Mouse (Mus musculus): ENCODE data around the gene Tnfaip8l1.

Gene Tnfaip8l1

GRCm38 (mm10) chr17:56218377-56219191, 56.3 kb downstream of the Tnfaip8l1 start, which contains the start of gene Dpp9:
Gene Dpp9, minus strand, starts transcription at chr17:56218905.
- DNase-seq (ENCODE audit: inconsistent ontology term) = peak; percentile 92

GRCm38 (mm10) chr17:56219251-56219650, 57.0 kb downstream of the Tnfaip8l1 start:
- no peak for DNase-seq (ENCODE audit: inconsistent ontology term)

DNA sequence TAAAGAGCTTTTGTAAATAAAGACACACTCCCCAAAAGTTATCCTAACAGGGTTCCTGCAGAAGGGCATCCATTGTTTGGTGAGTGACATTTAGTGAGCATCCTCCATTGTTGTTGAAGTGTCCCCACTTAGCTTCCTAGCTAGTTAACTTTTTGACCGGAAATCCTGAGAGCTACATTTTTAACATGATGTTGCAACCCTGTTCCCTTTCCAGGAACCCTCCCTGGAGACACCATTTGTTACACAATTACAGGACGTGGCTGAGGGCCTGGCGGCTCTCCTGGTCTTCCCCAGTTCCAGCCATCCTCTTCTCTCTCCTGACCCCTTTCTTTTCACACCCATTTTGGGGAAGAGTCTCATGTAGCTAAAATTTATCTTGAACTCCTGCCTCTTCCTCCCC, 57.5 kb downstream of the Tnfaip8l1 start:
- DNase-seq (ENCODE audit: inconsistent ontology term) = no peak
